Mouse (Mus musculus) midbrain, embryonic 12.5 days (tissue): ENCODE measurements around the gene Filip1l. TPM values are rescaled to one million over a fixed set of nuclear protein-coding genes. Genes with fewer than 3 reads are reported as not detected.
A peak's percentile ranks its signal among the peaks of the same experiment; 100 is the strongest.

Experiments used
- ATAC-seq: fragments of 200-750 bp; cut with Nextera tagmentation; 2 replicates; pipeline ENCODE4 v1.8.0; 2017; ENCODE audit warnings: low read depth, moderate TSS enrichment, moderate library complexity; ENCODE audit not compliant: low FRiP score
- H3K27ac ChIP-seq: fragments of 300-500 bp; sonication (generic); replicated peaks from 2 replicates; pipeline ENCODE4 v1.5.1; 2016; ENCODE audit warnings: mild to moderate bottlenecking
- H3K27me3 ChIP-seq: fragments of 300-500 bp; sonication (generic); 2 replicates; pipeline ENCODE4 v1.6.1; 2016; ENCODE audit warnings: mild to moderate bottlenecking
- H3K36me3 ChIP-seq: fragments of 300-500 bp; sonication (generic); 2 replicates; pipeline ENCODE4 v1.6.1; 2016
- H3K4me1 ChIP-seq: fragments of 300-500 bp; sonication (generic); 2 replicates; pipeline ENCODE4 v1.6.1; 2016
- H3K4me2 ChIP-seq: fragments of 300-500 bp; sonication (generic); replicated peaks from 2 replicates; pipeline ENCODE4 v1.6.1; 2016; ENCODE audit warnings: mild to moderate bottlenecking, moderate library complexity
- H3K4me3 ChIP-seq: fragments of 300-500 bp; sonication (generic); 2 replicates; pipeline ENCODE4 v1.5.1; 2016; ENCODE audit warnings: mild to moderate bottlenecking
- H3K9ac ChIP-seq: fragments of 300-500 bp; sonication (generic); replicated peaks from 2 replicates; pipeline ENCODE4 v1.6.1; 2016; ENCODE audit warnings: mild to moderate bottlenecking, moderate library complexity
- H3K9me3 ChIP-seq: fragments of 300-500 bp; sonication (generic); 2 replicates; pipeline ENCODE4 v1.6.1; 2016; ENCODE audit warnings: mild to moderate bottlenecking
- WGBS: fragments of 180-500 bp; shearing (Covaris S2); methylation state at CpG from one replicate; pipeline ENCODE4 v1.1.7; 2016; 5-methylcytosine and 5-hydroxymethylcytosine counted together
- polyA plus RNA-seq: library from polyadenylated mRNA; unstranded; fragments of >200 nt; fragmentation: Nextera tagmentation; extraction: Ambion mirVana; gene quantifications from 2 replicates; pipeline ENCODE4 v1.2.1, GENCODE M21; 2016

Filip1l gene
- polyA plus RNA-seq, 1 experiment from 2014 or later = 7.0 TPM

DNA sequence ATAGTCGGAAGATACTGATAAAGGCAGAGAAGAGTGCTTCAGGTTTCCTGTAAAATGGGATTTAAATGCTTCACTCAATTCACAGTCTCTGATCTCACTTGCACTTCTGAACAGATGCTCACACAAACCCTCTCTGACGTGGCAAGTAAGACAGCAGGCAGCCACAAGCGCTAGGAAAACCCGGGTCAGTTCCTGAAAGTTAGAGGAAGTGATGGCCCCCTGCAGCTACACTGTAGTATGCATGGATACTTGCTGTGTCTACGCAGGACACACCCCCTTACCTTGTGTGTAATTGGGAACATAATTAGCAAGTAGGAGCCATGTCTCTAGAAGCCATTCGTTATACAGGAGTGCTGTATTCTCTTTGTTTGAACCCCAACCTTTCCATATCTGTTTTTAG lies 129.4 kb downstream of the Filip1l start:
- WGBS = 73% methylated on average over 6 of the region's 6 CpGs
- no peak for ATAC-seq

DNA sequence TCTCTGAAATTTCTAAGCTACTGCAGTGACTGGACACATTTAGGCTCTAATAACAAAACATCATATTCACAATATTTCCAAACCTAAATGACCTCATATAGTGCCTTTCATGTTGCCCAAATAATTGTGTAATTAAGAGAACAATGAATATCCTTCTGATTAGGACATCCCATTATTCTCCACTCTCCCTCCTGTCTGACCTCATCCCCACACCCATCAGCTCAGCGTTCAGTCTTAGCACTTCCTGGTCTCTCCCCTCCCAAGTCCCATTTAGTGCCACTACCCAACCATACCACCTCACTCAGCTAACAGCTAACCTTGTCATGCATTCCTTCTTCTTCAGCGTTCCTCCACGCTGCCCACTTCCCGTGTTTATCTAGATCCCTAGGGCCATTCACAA lies 130.0 kb downstream of the Filip1l start:
- Histone ChIP-seq H3K36me3 (no peaks in the 10 kb centered on the region), H3K4me2 (no peak overlapping the region), H3K4me3 (no peak overlapping the region), H3K27ac (no peak overlapping the region), H3K27me3 (no peaks in the 10 kb centered on the region), H3K4me1 (no peaks in the 10 kb centered on the region), H3K9ac (no peak overlapping the region), H3K9me3 (no peaks in the 10 kb centered on the region)
- ATAC-seq = no peak
- 84% methylated on average over 4 of the region's 4 CpGs for WGBS

More for the DNA sequence above, 129.4 kb downstream of the Filip1l start:
- Histone ChIP-seq H3K4me3 (no peak overlapping the region), H3K27ac (no peak overlapping the region), H3K27me3 (no peaks in the 10 kb centered on the region), H3K4me2 (no peak overlapping the region), H3K4me1 (no peaks in the 10 kb centered on the region), H3K36me3 (no peaks in the 10 kb centered on the region), H3K9me3 (no peaks in the 10 kb centered on the region), H3K9ac (no peak overlapping the region)

DNA sequence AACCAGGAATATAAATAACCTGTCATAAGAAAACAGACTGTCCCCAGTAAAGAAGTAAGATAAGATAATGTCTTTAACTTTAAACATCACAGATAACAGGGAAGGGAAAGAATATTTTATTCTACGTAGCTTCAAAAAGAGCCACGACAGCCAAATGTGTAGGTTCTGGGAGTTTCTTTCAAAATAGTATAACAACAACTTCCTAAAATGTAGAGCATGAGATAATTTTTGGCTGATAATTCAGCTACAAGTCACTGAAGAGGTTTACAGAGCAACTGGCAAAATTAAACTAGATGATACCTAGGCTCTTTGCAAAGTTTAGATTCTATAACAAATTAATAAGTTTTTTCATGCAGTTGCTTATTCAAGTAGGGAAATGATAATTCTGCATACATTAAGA lies 130.6 kb downstream of the Filip1l start:
- no peak for ATAC-seq
- Histone ChIP-seq H3K9me3 (no peaks in the 10 kb centered on the region), H3K27me3 (no peaks in the 10 kb centered on the region), H3K9ac (no peak overlapping the region), H3K27ac (no peak overlapping the region), H3K36me3 (no peaks in the 10 kb centered on the region), H3K4me2 (no peak overlapping the region), H3K4me1 (no peaks in the 10 kb centered on the region), H3K4me3 (no peak overlapping the region)
- 96% methylated on average over 2 of the region's 2 CpGs for WGBS

DNA sequence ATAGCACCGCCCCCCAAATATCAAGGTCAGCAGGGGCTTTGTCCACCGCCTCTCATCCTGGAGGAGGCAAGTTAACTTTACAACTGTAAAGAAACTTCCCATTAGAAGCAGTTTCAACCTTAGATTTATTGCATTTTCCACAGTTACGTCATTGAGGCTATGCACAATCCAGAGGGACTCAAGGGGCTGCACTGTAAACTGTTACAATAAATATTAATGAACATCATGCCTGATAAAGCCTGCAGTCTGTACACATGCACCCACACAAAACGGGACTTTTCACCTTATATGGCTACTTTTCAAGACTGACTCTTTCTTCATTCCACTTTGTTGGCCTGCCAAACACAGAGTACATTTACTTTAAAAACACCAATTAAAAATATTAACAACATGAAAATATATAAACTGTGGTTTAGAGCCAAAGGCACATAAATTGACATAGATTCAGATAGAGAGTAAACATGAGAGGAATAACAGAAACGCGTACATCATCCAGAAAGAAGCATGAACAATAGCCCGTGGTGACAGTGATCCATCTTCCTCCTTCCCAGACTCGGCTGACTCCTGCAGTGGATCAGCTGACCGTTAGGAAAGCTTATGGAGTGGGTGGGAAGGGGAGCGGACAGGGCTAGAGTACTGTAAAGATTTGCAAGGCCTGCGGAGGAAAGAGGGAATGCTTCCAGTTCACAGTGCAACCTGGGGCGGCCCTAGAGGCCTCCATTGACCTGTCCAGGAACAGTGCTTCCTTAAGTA lies 131.3 kb downstream of the Filip1l start:
- no peaks in the 10 kb centered on the region for H3K4me1 ChIP-seq
- ATAC-seq = no peak
- 90% methylated on average over 12 of the region's 12 CpGs for WGBS
- H3K9ac ChIP-seq = no peak overlapping the region
- no peak overlapping the region for H3K4me3 ChIP-seq
- H3K27me3 ChIP-seq = no peaks in the 10 kb centered on the region
- H3K27ac ChIP-seq = no peak overlapping the region
- H3K36me3 ChIP-seq = no peaks in the 10 kb centered on the region
- H3K9me3 ChIP-seq = no peaks in the 10 kb centered on the region
- H3K4me2 ChIP-seq = no peak overlapping the region

DNA sequence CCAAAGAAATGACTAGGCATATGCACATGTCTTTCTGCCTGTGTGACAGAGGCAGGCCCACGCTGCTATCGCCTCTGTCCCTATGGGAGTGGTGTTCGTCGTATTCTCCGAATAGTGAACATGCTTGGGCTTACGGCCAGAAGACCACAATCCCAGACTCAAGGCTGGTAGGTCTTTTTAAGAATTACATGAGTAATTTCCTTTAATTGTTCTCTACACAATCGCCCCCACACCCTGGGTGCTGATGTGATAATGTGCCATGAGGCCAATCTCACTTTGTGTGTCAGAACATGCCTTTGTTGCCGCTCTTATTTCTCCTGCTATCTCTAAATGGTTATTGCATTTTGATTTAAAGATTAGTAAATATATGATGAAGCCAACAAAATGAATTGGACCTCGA lies 132.4 kb downstream of the Filip1l start:
- Histone ChIP-seq H3K9ac (no peak overlapping the region), H3K4me3 (no peak overlapping the region), H3K27ac (no peak overlapping the region), H3K9me3 (no peaks in the 10 kb centered on the region), H3K4me2 (no peak overlapping the region), H3K4me1 (no peaks in the 10 kb centered on the region), H3K36me3 (no peaks in the 10 kb centered on the region), H3K27me3 (no peaks in the 10 kb centered on the region)
- ATAC-seq = no peak
- WGBS = 85% methylated on average over 9 of the region's 9 CpGs

DNA sequence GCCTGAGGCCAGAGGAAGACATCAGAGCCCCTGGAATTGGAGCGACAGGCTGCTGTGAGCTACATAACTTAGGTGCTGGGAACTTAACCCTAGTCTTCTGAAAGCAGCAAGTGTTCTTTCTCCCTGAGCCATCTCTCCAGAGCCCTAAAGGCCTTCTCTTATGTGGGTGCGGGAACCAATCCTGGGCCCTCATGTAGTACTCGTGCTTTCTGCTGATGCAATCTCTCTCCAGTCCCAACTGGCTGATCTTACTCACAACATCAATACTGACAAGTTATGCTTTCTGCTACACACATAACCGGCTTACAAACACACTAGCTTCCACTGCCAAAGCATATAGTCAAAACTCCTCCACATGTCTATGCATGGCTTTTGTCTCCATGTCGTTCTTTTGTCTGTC lies 133.4 kb downstream of the Filip1l start:
- no peak overlapping the region for H3K4me3 ChIP-seq
- H3K4me2 ChIP-seq = no peak overlapping the region
- H3K27ac ChIP-seq = no peak overlapping the region
- no peaks in the 10 kb centered on the region for H3K36me3 ChIP-seq
- H3K4me1 ChIP-seq = no peaks in the 10 kb centered on the region
- 89% methylated on average over 5 of the region's 5 CpGs for WGBS
- H3K9ac ChIP-seq = no peak overlapping the region
- H3K9me3 ChIP-seq = no peaks in the 10 kb centered on the region
- no peaks in the 10 kb centered on the region for H3K27me3 ChIP-seq
- no peak for ATAC-seq

DNA sequence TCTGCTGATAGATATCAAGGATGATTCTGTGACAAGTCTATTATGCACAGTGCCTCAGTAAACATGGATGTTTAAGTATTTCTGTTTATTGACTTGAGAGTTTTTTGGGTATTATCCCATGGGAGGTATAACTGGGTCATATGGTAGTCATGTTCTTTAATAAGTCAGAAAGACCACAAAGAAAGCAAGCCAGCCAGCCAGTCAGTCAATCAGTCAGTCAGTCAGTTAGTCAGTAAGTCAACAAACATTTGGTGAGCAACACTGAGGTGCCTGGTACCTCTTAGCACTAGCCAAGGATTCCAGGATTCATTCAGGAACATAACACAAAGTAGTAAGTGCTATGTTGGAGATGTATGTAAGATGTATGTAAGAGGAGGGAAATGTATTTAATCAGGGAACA lies 135.8 kb downstream of the Filip1l start:
- Histone ChIP-seq H3K36me3 (no peaks in the 10 kb centered on the region), H3K27me3 (no peaks in the 10 kb centered on the region), H3K27ac (no peak overlapping the region), H3K4me1 (no peaks in the 10 kb centered on the region), H3K9ac (no peak overlapping the region), H3K4me2 (no peak overlapping the region), H3K4me3 (no peak overlapping the region), H3K9me3 (no peaks in the 10 kb centered on the region)
- no peak for ATAC-seq

DNA sequence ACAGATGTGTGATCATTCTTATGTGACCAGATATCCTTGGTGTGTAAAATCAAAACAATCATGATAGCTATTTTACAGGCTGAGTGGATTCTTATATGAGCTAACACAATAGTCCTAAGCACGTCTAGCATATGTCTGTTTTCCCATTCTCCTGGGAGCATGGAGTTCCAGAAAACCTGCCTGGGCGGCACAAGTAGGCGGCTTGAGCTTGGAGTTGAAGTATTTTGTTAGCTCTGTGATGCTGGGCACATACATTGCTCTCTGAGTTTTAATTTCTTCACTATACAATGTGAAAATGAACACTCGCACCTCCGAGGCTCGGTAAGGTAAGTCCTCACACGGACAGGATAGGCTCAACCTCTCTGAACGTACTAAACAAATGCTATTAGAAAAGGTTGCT lies 137.8 kb downstream of the Filip1l start:
- 90% methylated on average over 8 of the region's 8 CpGs for WGBS
- Histone ChIP-seq H3K27me3 (no peaks in the 10 kb centered on the region), H3K4me1 (no peaks in the 10 kb centered on the region), H3K36me3 (no peaks in the 10 kb centered on the region), H3K4me3 (no peak overlapping the region), H3K4me2 (no peak overlapping the region), H3K9ac (no peak overlapping the region), H3K27ac (no peak overlapping the region), H3K9me3 (no peaks in the 10 kb centered on the region)
- ATAC-seq = no peak

DNA sequence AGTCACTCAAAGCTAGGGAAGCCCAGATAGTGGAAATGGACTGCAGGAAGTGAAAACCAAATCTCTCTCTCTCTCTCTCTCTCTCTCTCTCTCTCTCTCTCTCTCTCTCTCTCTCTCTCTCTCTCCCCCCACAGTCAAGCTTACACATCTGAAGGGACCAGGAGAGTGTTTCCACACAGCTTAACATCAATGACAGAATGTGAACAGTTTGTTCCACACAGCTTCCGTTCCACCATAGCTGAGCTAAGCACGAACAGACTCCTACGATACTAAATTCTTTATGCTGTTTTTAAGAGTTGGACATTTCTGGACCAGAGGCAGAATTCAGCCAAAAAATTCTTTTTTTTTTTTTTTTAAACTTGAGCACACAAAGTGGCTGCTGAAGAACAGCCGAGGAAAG lies 139.0 kb downstream of the Filip1l start:
- Histone ChIP-seq H3K36me3 (no peaks in the 10 kb centered on the region), H3K4me3 (no peak overlapping the region), H3K4me1 (peaks cover 6% of the 10 kb centered on the region), H3K9me3 (no peaks in the 10 kb centered on the region), H3K9ac (no peak overlapping the region), H3K4me2 (no peak overlapping the region), H3K27me3 (no peaks in the 10 kb centered on the region), H3K27ac (no peak overlapping the region)
- WGBS = 95% methylated on average over 4 of the region's 4 CpGs
- ATAC-seq = no peak

DNA sequence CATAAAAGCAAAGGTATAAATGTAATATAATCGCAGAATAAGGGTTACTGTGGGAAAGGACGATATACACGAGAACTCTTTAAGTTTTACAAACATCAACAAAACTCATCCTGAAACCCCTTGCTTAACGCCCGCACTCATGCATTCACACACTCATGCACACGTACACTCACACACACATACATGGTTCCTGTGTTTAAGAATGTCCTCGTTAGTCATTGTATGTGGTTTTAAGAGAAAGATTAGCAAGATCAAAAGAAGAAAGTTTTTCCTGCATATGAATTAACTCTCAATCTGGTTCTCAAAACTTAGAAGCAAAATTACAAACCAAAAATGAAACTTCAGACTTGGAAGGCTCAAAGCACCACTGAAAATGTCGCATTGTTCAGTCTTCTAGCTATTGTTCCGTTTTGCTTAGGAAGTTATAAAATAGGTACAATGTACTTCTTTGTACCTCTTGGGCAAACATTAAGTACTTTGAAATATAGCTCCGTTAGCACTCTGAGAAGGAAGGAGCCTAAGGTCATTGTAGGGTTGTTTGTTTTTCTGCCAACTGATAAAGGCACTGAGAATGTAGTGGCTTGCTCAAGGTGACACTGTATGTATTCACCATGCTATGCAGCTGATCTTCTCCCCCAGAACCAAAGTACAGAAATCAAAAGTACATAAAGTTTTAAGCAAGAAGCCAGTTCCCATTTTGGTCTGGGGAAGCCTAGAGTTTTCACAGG lies 142.7 kb downstream of the Filip1l start:
- Histone ChIP-seq H3K4me1 (peaks cover 11% of the 10 kb centered on the region), H3K9me3 (no peaks in the 10 kb centered on the region), H3K9ac (no peak overlapping the region), H3K36me3 (no peaks in the 10 kb centered on the region), H3K27me3 (no peaks in the 10 kb centered on the region), H3K4me2 (no peak overlapping the region), H3K4me3 (no peak overlapping the region), H3K27ac (no peak overlapping the region)
- no peak for ATAC-seq
- 86% methylated on average over 10 of the region's 10 CpGs for WGBS

DNA sequence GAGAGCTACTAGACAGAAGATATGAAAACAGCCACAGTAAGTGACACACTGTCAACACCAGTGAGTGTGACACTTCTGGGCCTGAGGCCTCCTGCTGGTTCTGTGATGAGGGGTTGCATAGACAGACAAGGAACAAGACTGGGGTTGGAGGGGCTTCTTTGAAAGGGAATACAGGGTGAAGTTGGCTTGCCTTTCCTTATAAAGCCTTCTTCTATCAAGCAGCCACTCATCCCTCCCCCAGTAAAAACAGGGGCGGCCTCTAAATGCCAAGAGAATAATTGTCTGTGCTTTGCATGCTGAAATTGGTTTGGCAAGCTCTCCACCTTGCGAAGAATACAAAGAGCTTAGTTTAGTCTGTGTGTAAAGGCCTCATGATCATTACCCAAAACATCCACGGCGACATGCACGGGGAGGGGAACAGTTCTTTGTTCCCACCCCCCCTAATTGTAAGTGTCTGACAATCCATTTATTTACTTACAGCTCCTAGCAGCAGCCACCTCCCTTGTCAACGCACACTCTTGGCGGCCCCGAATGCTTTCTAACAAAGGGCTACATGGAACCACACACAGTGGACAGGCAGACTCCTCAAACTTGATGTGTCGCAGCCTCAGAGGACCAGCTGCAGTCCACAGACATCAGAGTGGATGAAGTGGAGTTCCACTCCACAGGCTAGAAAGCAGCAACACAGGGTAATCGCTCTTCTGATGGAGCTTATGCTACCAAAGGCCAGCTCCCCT lies 143.7 kb downstream of the Filip1l start:
- peak; percentile 79 for ATAC-seq
- H3K4me2 ChIP-seq = no peak overlapping the region
- 55% methylated on average over 10 of the region's 10 CpGs for WGBS
- no peaks in the 10 kb centered on the region for H3K27me3 ChIP-seq
- H3K36me3 ChIP-seq = no peaks in the 10 kb centered on the region
- no peak overlapping the region for H3K9ac ChIP-seq
- peaks cover 11% of the 10 kb centered on the region for H3K4me1 ChIP-seq
- no peak overlapping the region for H3K4me3 ChIP-seq
- H3K27ac ChIP-seq = no peak overlapping the region
- H3K9me3 ChIP-seq = no peaks in the 10 kb centered on the region

DNA sequence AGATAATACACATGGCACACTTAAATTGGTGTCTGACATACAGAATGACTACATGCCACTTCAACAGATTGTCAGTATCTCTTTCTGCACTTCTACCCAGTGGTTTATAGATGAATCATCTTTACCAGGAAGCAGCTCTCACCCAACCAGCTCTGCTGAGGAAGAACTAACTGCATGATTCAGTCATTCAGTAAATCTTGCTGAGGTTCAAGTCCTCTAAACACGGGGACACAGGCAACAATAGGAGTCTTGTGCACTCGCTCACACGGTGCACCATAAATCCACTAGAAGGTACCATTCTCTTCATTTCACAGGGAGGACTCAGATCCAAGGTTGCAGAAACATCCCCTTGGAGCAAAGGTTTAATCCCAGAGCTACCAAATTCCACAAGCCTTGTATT lies 148.0 kb downstream of the Filip1l start:
- Histone ChIP-seq H3K9me3 (no peaks in the 10 kb centered on the region), H3K36me3 (no peaks in the 10 kb centered on the region), H3K27me3 (no peaks in the 10 kb centered on the region), H3K4me1 (peaks cover 11% of the 10 kb centered on the region), H3K9ac (no peak overlapping the region), H3K4me3 (no peak overlapping the region), H3K27ac (no peak overlapping the region), H3K4me2 (no peak overlapping the region)
- no peak for ATAC-seq
- 70% methylated on average over 3 of the region's 3 CpGs for WGBS
